Mouse (Mus musculus) midbrain, embryonic 14.5 days (tissue): ENCODE measurements at regions not wholly inside any gene's neighbourhood (a gene's known extent, or its start where the extent isn't known, plus 50 kb on each side); places are given as distances from the start of the nearest gene placed in this dataset.

Experiments used
- ATAC-seq: fragments of 200-750 bp; cut with Nextera tagmentation; 2 replicates; pipeline ENCODE4 v1.8.0; 2017; ENCODE audit warnings: moderate number of reproducible peaks, moderate library complexity; ENCODE audit not compliant: low FRiP score, low TSS enrichment
- DNase-seq: peaks from one replicate; pipeline ENCODE4 v3.0.0-alpha.2; 2015
- H3K27ac ChIP-seq: fragments of 300-500 bp; sonication (generic); replicated peaks from 2 replicates; pipeline ENCODE4 v1.5.1; 2014; ENCODE audit warnings: mild to moderate bottlenecking, low read depth, low read length, moderate library complexity
- H3K27me3 ChIP-seq: fragments of 300-500 bp; sonication (generic); 2 replicates; pipeline ENCODE4 v1.6.1; 2014; ENCODE audit warnings: low read length, control low read depth, mixed read lengths; ENCODE audit not compliant: control insufficient read depth, insufficient read depth
- H3K36me3 ChIP-seq: fragments of 300-500 bp; sonication (generic); 2 replicates; pipeline ENCODE4 v1.6.1; 2014; ENCODE audit warnings: low read length, control low read depth; ENCODE audit not compliant: control insufficient read depth, insufficient read depth
- H3K4me1 ChIP-seq: fragments of 300-500 bp; sonication (generic); 2 replicates; pipeline ENCODE4 v1.6.1; 2014; ENCODE audit warnings: mild to moderate bottlenecking, antibody characterized with exemption, low read length, control low read depth; ENCODE audit not compliant: control insufficient read depth, insufficient read depth
- H3K4me2 ChIP-seq: fragments of 300-500 bp; sonication (generic); 2 replicates; pipeline ENCODE4 v1.6.1; 2014; ENCODE audit warnings: mild to moderate bottlenecking, low read length, moderate library complexity
- H3K4me3 ChIP-seq: fragments of 300-500 bp; sonication (generic); replicated peaks from 2 replicates; pipeline ENCODE4 v1.5.1; 2014; ENCODE audit warnings: low read depth, low read length
- H3K9ac ChIP-seq: fragments of 300-500 bp; sonication (generic); replicated peaks from 2 replicates; pipeline ENCODE4 v1.6.1; 2014; ENCODE audit warnings: mild to moderate bottlenecking, low read length, moderate library complexity
- H3K9me3 ChIP-seq: fragments of 300-500 bp; sonication (generic); 2 replicates; pipeline ENCODE4 v1.6.1; 2016; ENCODE audit warnings: low read length, control low read depth, mixed read lengths; ENCODE audit not compliant: control insufficient read depth
- WGBS: fragments of 180-500 bp; shearing (Covaris S2); extraction: QIAGEN DNeasy Blood & Tissue Kit; methylation state at CpG from one replicate; pipeline ENCODE4 v1.1.7; 2014; 5-methylcytosine and 5-hydroxymethylcytosine counted together

DNA sequence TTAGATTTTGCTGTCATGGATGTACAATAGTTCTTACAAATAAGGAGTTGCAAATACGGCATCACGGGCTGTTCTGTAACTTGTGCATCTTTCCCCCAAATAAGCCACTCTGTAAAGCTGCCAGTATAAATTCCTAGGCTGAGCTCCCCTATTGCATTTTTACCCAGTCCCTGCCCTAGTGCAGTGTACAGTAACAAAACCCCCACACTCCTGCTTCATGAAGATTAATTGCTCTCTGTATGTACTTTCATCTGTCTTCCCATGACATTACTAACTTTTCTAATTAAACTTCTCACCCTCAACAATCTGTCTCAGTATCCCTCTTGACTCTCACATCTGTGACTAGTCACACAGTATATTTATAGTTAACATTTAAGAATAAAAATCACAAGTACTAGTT is 73.4 kb downstream of the Tm4sf1 start:
- no peaks in the 10 kb centered on the region for H3K9me3 ChIP-seq
- ATAC-seq (no peak), DNase-seq (no peak)
- H3K9ac ChIP-seq, result no peak overlapping the region
- 93% methylated on average over 2 of the region's 2 CpGs for WGBS
- no peaks in the 10 kb centered on the region for H3K27me3 ChIP-seq
- H3K27ac ChIP-seq, result no peak overlapping the region
- no peaks in the 10 kb centered on the region for H3K4me1 ChIP-seq
- H3K4me3 ChIP-seq, result no peak overlapping the region
- H3K4me2 ChIP-seq, result no peak overlapping the region
- no peaks in the 10 kb centered on the region for H3K36me3 ChIP-seq

DNA sequence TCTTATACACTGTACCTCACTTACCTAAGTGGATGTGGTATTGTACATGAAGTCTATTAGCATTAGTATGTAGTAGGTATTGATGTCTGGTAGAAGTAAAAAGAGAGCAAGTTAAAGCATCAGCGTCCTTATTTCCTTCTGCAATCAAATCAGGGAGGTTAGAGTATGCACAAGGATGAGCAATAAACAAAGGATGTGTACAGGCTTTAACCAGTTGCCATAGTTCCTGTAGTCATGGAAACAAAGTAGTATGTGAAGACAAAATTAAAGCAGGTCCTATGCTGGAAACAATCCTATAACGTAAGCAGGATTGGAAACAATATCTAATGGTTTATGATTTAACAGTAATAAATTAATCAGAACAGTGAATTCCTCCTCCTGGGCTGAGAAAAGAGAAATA is 78.0 kb downstream of the Tm4sf1 start:
- no peak overlapping the region for H3K4me2 ChIP-seq
- no peaks in the 10 kb centered on the region for H3K9me3 ChIP-seq
- no peak overlapping the region for H3K9ac ChIP-seq
- no peaks in the 10 kb centered on the region for H3K4me1 ChIP-seq
- H3K36me3 ChIP-seq, result no peaks in the 10 kb centered on the region
- ATAC-seq (no peak), DNase-seq (peak; percentile 50)
- no peak overlapping the region for H3K4me3 ChIP-seq
- H3K27ac ChIP-seq, result no peak overlapping the region
- 41% methylated on average over 2 of the region's 2 CpGs for WGBS
- H3K27me3 ChIP-seq, result no peaks in the 10 kb centered on the region

DNA sequence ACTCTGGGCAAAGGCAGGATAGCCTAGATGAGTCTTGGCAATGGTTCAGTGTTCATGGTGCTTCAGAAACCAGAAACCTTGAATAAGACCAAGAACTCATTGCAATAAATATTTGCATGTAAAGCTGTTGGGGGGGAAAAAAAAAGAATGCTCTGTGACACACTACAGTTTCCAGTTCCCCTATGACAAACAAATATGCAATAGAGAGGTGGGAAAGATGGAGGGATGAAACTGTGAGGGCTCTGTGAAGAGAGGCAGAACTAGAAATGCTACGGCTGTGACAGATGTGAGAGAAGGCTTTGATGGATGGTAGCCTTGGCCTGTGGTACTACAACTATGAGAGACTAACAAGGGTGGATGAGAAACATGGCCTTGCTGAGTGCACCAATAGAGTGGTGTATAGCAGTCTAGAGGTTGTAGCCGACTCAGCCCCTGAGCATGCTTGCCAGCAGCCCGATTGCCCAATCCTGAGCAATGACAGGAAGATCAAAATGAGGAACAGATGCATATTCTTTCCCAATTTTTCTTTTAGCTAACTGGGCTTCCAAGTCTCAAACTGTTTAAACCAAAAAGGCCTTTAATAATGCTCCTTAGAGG is 79.4 kb downstream of the Tm4sf1 start:
- Histone ChIP-seq H3K9ac (no peak overlapping the region), H3K4me3 (no peak overlapping the region), H3K36me3 (no peaks in the 10 kb centered on the region), H3K27me3 (no peaks in the 10 kb centered on the region), H3K4me2 (no peak overlapping the region), H3K9me3 (no peaks in the 10 kb centered on the region), H3K4me1 (no peaks in the 10 kb centered on the region), H3K27ac (no peak overlapping the region)
- DNase-seq (no peak), ATAC-seq (no peak)
- WGBS, result 91% methylated on average over 3 of the region's 3 CpGs

DNA sequence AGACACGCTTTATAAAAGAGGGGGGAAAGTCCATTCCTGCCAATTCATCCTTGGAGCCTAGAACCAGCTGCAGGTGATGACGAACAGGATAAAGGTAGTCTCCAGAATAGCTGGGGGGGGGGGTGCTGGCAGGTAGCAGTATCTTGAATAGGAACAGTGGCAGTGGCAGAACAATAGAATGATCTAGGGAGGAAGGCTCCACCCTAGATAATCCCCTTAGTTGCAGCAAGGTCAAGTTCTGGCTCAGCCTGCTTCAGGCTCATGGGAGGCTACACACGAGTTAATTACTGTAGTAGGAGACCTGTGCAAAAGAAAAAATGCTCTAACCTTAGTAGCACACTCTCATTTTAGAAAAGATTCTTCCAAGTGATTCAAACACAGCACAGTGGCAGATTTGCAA is 83.4 kb downstream of the Tm4sf1 start:
- no peak overlapping the region for H3K9ac ChIP-seq
- ATAC-seq (no peak), DNase-seq (no peak)
- no peaks in the 10 kb centered on the region for H3K4me1 ChIP-seq
- no peaks in the 10 kb centered on the region for H3K36me3 ChIP-seq
- WGBS, result 51% methylated on average over 3 of the region's 3 CpGs
- H3K9me3 ChIP-seq, result no peaks in the 10 kb centered on the region
- H3K27me3 ChIP-seq, result no peaks in the 10 kb centered on the region
- H3K4me3 ChIP-seq, result no peak overlapping the region
- no peak overlapping the region for H3K27ac ChIP-seq
- H3K4me2 ChIP-seq, result no peak overlapping the region

- Histone ChIP-seq H3K9me3 (no peaks in the 10 kb centered on the region), H3K4me1 (no peaks in the 10 kb centered on the region), H3K36me3 (no peaks in the 10 kb centered on the region), H3K27me3 (no peaks in the 10 kb centered on the region), H3K4me3 (no peak overlapping the region), H3K4me2 (no peak overlapping the region), H3K27ac (no peak overlapping the region), H3K9ac (no peak overlapping the region)
- WGBS, result 30% methylated on average over 3 of the region's 3 CpGs
- DNase-seq (peak; percentile 90), ATAC-seq (peak; percentile 43; the same call in 1 of the 2 replicates)
Observed at GRCm38 (mm10) chr3:57204066-57204723, 97.6 kb downstream of the Tm4sf1 start.

- DNase-seq, result no peak
- no peak for ATAC-seq
- no peaks in the 10 kb centered on the region for H3K9me3 ChIP-seq
- H3K36me3 ChIP-seq, result no peaks in the 10 kb centered on the region
- H3K4me3 ChIP-seq, result no peak overlapping the region
- 0 out of 2 replicates have a peak overlapping the region, but pooled peaks have one; percentile 41 for H3K27ac ChIP-seq
- no peaks in the 10 kb centered on the region for H3K4me1 ChIP-seq
- WGBS, result 69% methylated on average over 4 of the region's 4 CpGs
- H3K4me2 ChIP-seq, result no peak overlapping the region
- no peak overlapping the region for H3K9ac ChIP-seq
- no peaks in the 10 kb centered on the region for H3K27me3 ChIP-seq
Observed at GRCm38 (mm10) chr3:57203418-57203817, 98.4 kb downstream of the Tm4sf1 start.

- no peak for DNase-seq
- Histone ChIP-seq H3K4me2 (no peak overlapping the region), H3K9ac (no peak overlapping the region), H3K27me3 (no peaks in the 10 kb centered on the region), H3K27ac (no peak overlapping the region), H3K36me3 (no peaks in the 10 kb centered on the region), H3K4me3 (no peak overlapping the region), H3K9me3 (no peaks in the 10 kb centered on the region), H3K4me1 (no peaks in the 10 kb centered on the region)
- no peak for ATAC-seq
- WGBS, result 62% methylated on average over 4 of the region's 4 CpGs
Observed at GRCm38 (mm10) chr3:57181587-57181986, 120.2 kb downstream of the Tm4sf1 start.

- no peaks in the 10 kb centered on the region for H3K36me3 ChIP-seq
- no peaks in the 10 kb centered on the region for H3K9me3 ChIP-seq
- no peak overlapping the region for H3K9ac ChIP-seq
- no peaks in the 10 kb centered on the region for H3K27me3 ChIP-seq
- no peak overlapping the region for H3K4me3 ChIP-seq
- 27% methylated on average over 4 of the region's 4 CpGs for WGBS
- H3K27ac ChIP-seq, result no peak overlapping the region
- H3K4me1 ChIP-seq, result no peaks in the 10 kb centered on the region
- no peak; the same call in 1 of the 2 replicates for ATAC-seq
- H3K4me2 ChIP-seq, result no peak overlapping the region
- DNase-seq, result peak; percentile 20
Observed at GRCm38 (mm10) chr3:57153177-57153948, 148.4 kb downstream of the Tm4sf1 start.
